Mouse (Mus musculus): ENCODE data around the gene Dnajb3. TPM values are rescaled to one million over a fixed set of nuclear protein-coding genes. Genes with fewer than 3 reads are reported as not detected.

Gene Dnajb3
- polyA plus RNA-seq (2015; fragmentation: Nextera tagmentation; extraction: Ambion mirVana), result 12.8 and 13.1 TPM in 2 replicates

GRCm38 (mm10) chr1:88205294-88205922, at the start of gene Dnajb3:
Gene Dnajb3, minus strand, starts transcription at chr1:88205782.
- H3K4me1 ChIP-seq (ENCODE audit: control insufficient read depth, insufficient read depth, low read length), result peaks cover 2% of the 10 kb centered on the region; the same call in 1 of the 2 replicates
- H3K27ac ChIP-seq (ENCODE audit: low read length), result peak within 1 kb of the TSS; percentile 50
- WGBS, result 6% methylated on average over 59 of the region's 62 CpGs

GRCm38 (mm10) chr1:88254793-88255465, 49.3 kb upstream of the Dnajb3 start:
- Histone ChIP-seq H3K36me3 (ENCODE audit: control insufficient read depth, insufficient read depth, low read length) (peaks cover 3% of the 10 kb centered on the region), H3K4me1 (ENCODE audit: control insufficient read depth, insufficient read depth, low read length) (no peaks in the 10 kb centered on the region), H3K27me3 (ENCODE audit: control insufficient read depth, insufficient read depth, low read depth, low read length) (no peaks in the 10 kb centered on the region), H3K27ac (ENCODE audit: low read length) (no peak overlapping the region), H3K4me3 (ENCODE audit: low read depth, low read length) (no peak overlapping the region), H3K9ac (ENCODE audit: low read depth, low read length) (no peak overlapping the region), H3K4me2 (ENCODE audit: low read length) (no peak overlapping the region), H3K9me3 (replicated peaks; ENCODE audit: control insufficient read depth, low read length, poor library complexity, severe bottlenecking) (peaks cover 62% of the 10 kb centered on the region)
- 88% methylated on average over 12 of the region's 12 CpGs for WGBS
- no peak for ATAC-seq

More at GRCm38 (mm10) chr1:88205294-88205922, at the start of gene Dnajb3:
- H3K4me2 ChIP-seq (ENCODE audit: low read length), result peak within 1 kb of the TSS; percentile 69
- H3K27me3 ChIP-seq (ENCODE audit: control insufficient read depth, insufficient read depth, low read depth, low read length), result no peaks in the 10 kb centered on the region
- H3K9me3 ChIP-seq (replicated peaks; ENCODE audit: control insufficient read depth, low read length, poor library complexity, severe bottlenecking), result peaks cover 5% of the 10 kb centered on the region; the same call in 1 of the 2 replicates
- peak within 1 kb of the TSS; percentile 53 for H3K4me3 ChIP-seq (ENCODE audit: low read depth, low read length)
- H3K9ac ChIP-seq (ENCODE audit: low read depth, low read length), result peak within 1 kb of the TSS; percentile 74
- peak; percentile 100 for ATAC-seq
- no peaks in the 10 kb centered on the region for H3K36me3 ChIP-seq (ENCODE audit: control insufficient read depth, insufficient read depth, low read length)

- Histone ChIP-seq H3K9ac (ENCODE audit: low read depth, low read length) (no peak overlapping the region), H3K27ac (ENCODE audit: low read length) (no peak overlapping the region), H3K36me3 (ENCODE audit: control insufficient read depth, insufficient read depth, low read length) (no peaks in the 10 kb centered on the region), H3K27me3 (ENCODE audit: control insufficient read depth, insufficient read depth, low read depth, low read length) (no peaks in the 10 kb centered on the region), H3K4me2 (ENCODE audit: low read length) (no peak overlapping the region), H3K4me1 (ENCODE audit: control insufficient read depth, insufficient read depth, low read length) (no peaks in the 10 kb centered on the region), H3K9me3 (replicated peaks; ENCODE audit: control insufficient read depth, low read length, poor library complexity, severe bottlenecking) (peaks cover 76% of the 10 kb centered on the region), H3K4me3 (ENCODE audit: low read depth, low read length) (no peak overlapping the region)
- ATAC-seq, result no peak
- WGBS, result 73% methylated on average over 6 of the region's 6 CpGs
Observed at GRCm38 (mm10) chr1:88253540-88253939, 48.0 kb upstream of the Dnajb3 start.

- H3K4me3 ChIP-seq (ENCODE audit: low read depth, low read length), result no peak overlapping the region
- ATAC-seq, result no peak
- no peaks in the 10 kb centered on the region for H3K36me3 ChIP-seq (ENCODE audit: control insufficient read depth, insufficient read depth, low read length)
- H3K9me3 ChIP-seq (replicated peaks; ENCODE audit: control insufficient read depth, low read length, poor library complexity, severe bottlenecking), result peaks cover 80% of the 10 kb centered on the region
- no peaks in the 10 kb centered on the region for H3K27me3 ChIP-seq (ENCODE audit: control insufficient read depth, insufficient read depth, low read depth, low read length)
- H3K4me1 ChIP-seq (ENCODE audit: control insufficient read depth, insufficient read depth, low read length), result no peaks in the 10 kb centered on the region
- H3K9ac ChIP-seq (ENCODE audit: low read depth, low read length), result no peak overlapping the region
- no peak overlapping the region for H3K4me2 ChIP-seq (ENCODE audit: low read length)
- no peak overlapping the region for H3K27ac ChIP-seq (ENCODE audit: low read length)
- 74% methylated on average over 8 of the region's 8 CpGs for WGBS
Observed at GRCm38 (mm10) chr1:88253106-88253505, 47.5 kb upstream of the Dnajb3 start.

GRCm38 (mm10) chr1:88250023-88250422, 44.4 kb upstream of the Dnajb3 start:
- Histone ChIP-seq H3K27me3 (ENCODE audit: control insufficient read depth, insufficient read depth, low read depth, low read length) (no peaks in the 10 kb centered on the region), H3K9ac (ENCODE audit: low read depth, low read length) (no peak overlapping the region), H3K27ac (ENCODE audit: low read length) (no peak overlapping the region), H3K4me2 (ENCODE audit: low read length) (no peak overlapping the region), H3K36me3 (ENCODE audit: control insufficient read depth, insufficient read depth, low read length) (no peaks in the 10 kb centered on the region), H3K4me1 (ENCODE audit: control insufficient read depth, insufficient read depth, low read length) (no peaks in the 10 kb centered on the region), H3K4me3 (ENCODE audit: low read depth, low read length) (no peak overlapping the region), H3K9me3 (replicated peaks; ENCODE audit: control insufficient read depth, low read length, poor library complexity, severe bottlenecking) (peaks cover 85% of the 10 kb centered on the region)
- no peak for ATAC-seq
- WGBS, result 85% methylated on average over 5 of the region's 5 CpGs

- H3K4me1 ChIP-seq (ENCODE audit: control insufficient read depth, insufficient read depth, low read length), result no peaks in the 10 kb centered on the region
- no peaks in the 10 kb centered on the region for H3K36me3 ChIP-seq (ENCODE audit: control insufficient read depth, insufficient read depth, low read length)
- no peaks in the 10 kb centered on the region for H3K27me3 ChIP-seq (ENCODE audit: control insufficient read depth, insufficient read depth, low read depth, low read length)
- ATAC-seq, result no peak
- H3K4me2 ChIP-seq (ENCODE audit: low read length), result no peak overlapping the region
- WGBS, result 77% methylated on average over 7 of the region's 7 CpGs
- H3K9me3 ChIP-seq (replicated peaks; ENCODE audit: control insufficient read depth, low read length, poor library complexity, severe bottlenecking), result peaks cover 85% of the 10 kb centered on the region
- H3K27ac ChIP-seq (ENCODE audit: low read length), result no peak overlapping the region
- H3K9ac ChIP-seq (ENCODE audit: low read depth, low read length), result no peak overlapping the region
- H3K4me3 ChIP-seq (ENCODE audit: low read depth, low read length), result no peak overlapping the region
Observed at GRCm38 (mm10) chr1:88249596-88249995, 44.0 kb upstream of the Dnajb3 start.

- Histone ChIP-seq H3K4me2 (ENCODE audit: low read length) (no peak overlapping the region), H3K36me3 (ENCODE audit: control insufficient read depth, insufficient read depth, low read length) (no peaks in the 10 kb centered on the region), H3K9ac (ENCODE audit: low read depth, low read length) (no peak overlapping the region), H3K27ac (ENCODE audit: low read length) (no peak overlapping the region), H3K4me1 (ENCODE audit: control insufficient read depth, insufficient read depth, low read length) (no peaks in the 10 kb centered on the region), H3K9me3 (replicated peaks; ENCODE audit: control insufficient read depth, low read length, poor library complexity, severe bottlenecking) (peaks cover 90% of the 10 kb centered on the region), H3K27me3 (ENCODE audit: control insufficient read depth, insufficient read depth, low read depth, low read length) (no peaks in the 10 kb centered on the region), H3K4me3 (ENCODE audit: low read depth, low read length) (no peak overlapping the region)
- 73% methylated on average over 4 of the region's 4 CpGs for WGBS
- ATAC-seq, result no peak
Observed at GRCm38 (mm10) chr1:88248658-88249057, 43.1 kb upstream of the Dnajb3 start.

- no peak for ATAC-seq
- H3K9me3 ChIP-seq (replicated peaks; ENCODE audit: control insufficient read depth, low read length, poor library complexity, severe bottlenecking), result peaks cover 94% of the 10 kb centered on the region
- no peak overlapping the region for H3K27ac ChIP-seq (ENCODE audit: low read length)
- no peaks in the 10 kb centered on the region for H3K27me3 ChIP-seq (ENCODE audit: control insufficient read depth, insufficient read depth, low read depth, low read length)
- H3K4me3 ChIP-seq (ENCODE audit: low read depth, low read length), result no peak overlapping the region
- H3K36me3 ChIP-seq (ENCODE audit: control insufficient read depth, insufficient read depth, low read length), result no peaks in the 10 kb centered on the region
- H3K4me2 ChIP-seq (ENCODE audit: low read length), result no peak overlapping the region
- H3K4me1 ChIP-seq (ENCODE audit: control insufficient read depth, insufficient read depth, low read length), result no peaks in the 10 kb centered on the region
- WGBS, result 59% methylated on average over 2 of the region's 2 CpGs
- no peak overlapping the region for H3K9ac ChIP-seq (ENCODE audit: low read depth, low read length)
Observed at GRCm38 (mm10) chr1:88247660-88248059, 42.1 kb upstream of the Dnajb3 start.

- no peak for ATAC-seq
- H3K4me2 ChIP-seq (ENCODE audit: low read length), result no peak overlapping the region
- H3K27me3 ChIP-seq (ENCODE audit: control insufficient read depth, insufficient read depth, low read depth, low read length), result no peaks in the 10 kb centered on the region
- no peaks in the 10 kb centered on the region for H3K4me1 ChIP-seq (ENCODE audit: control insufficient read depth, insufficient read depth, low read length)
- no peaks in the 10 kb centered on the region for H3K36me3 ChIP-seq (ENCODE audit: control insufficient read depth, insufficient read depth, low read length)
- H3K27ac ChIP-seq (ENCODE audit: low read length), result no peak overlapping the region
- no peak overlapping the region for H3K4me3 ChIP-seq (ENCODE audit: low read depth, low read length)
- peaks cover 98% of the 10 kb centered on the region for H3K9me3 ChIP-seq (replicated peaks; ENCODE audit: control insufficient read depth, low read length, poor library complexity, severe bottlenecking)
- 46% methylated on average over 6 of the region's 6 CpGs for WGBS
- no peak overlapping the region for H3K9ac ChIP-seq (ENCODE audit: low read depth, low read length)
Observed at GRCm38 (mm10) chr1:88246386-88246785, 40.8 kb upstream of the Dnajb3 start.

Data from midbrain, embryonic 16.5 days (tissue).